Mouse (Mus musculus): ENCODE results near the gene Slc22a12. TPM values are rescaled to one million over a fixed set of nuclear protein-coding genes. Genes with fewer than 3 reads are reported as not detected.

Gene Slc22a12
- polyA plus RNA-seq, 1 experiment from 2014 or later = not detected

DNA sequence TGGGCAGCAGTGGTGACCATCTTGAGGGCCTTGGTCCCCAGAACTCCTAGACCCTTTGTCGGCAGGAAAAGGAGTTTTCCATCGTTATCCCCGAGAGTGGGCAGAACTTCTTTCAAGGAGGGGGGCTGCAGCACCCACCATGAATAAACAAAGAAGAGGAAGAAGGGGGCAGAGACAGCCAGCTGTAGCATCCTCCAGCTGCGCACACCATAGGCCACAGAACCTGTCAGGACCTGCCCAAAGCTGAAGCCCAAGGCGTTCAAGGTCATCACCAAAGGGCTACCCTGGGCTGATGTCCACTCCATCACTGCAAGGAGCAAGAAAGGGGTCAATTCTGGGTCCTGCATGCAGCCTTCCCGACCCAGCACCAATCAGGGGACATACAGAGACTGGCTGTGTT is 2.6 kb downstream of the Slc22a12 start:
- no peak for TF ChIP-seq CTCF (IDR thresholded peaks at IDR 0.05)
- ATAC-seq (no peak), DNase-seq (ENCODE audit: low read depth, low spot score) (no peak)
- POLR2A ChIA-PET = no interaction called here
- CTCF ChIA-PET = no interaction called here
- in situ Hi-C loops (cut with MboI; ENCODE audit: low pct_unique_long_range_greater_than_20kb) = no loop called here
- peaks cover 44% of the 10 kb centered on the region for H3K27me3 ChIP-seq

DNA sequence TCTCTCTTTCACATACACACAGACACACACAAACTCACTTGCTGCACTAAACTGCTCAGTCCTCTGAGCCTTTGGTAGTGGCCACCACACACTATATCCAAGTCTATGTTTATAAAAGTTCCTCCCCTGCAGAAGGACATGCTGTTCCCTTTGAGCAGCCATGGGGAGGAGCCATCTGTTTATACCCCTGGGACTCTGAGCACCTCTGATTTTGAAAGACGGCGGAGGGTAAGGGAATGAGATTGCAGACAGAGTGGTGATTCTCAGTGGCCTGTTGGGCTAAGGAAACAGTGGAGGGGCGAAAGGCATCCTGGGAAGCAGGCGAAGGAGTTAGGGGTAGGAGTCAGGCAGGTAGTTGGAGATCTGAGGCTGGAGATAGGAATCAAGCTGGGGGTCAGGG is 3.2 kb downstream of the Slc22a12 start:
- in situ Hi-C loops (cut with MboI; ENCODE audit: low pct_unique_long_range_greater_than_20kb) = no loop called here
- ChIA-PET CTCF (no interaction called here), POLR2A (no interaction called here)
- no peak for DNase-seq (ENCODE audit: low read depth, low spot score)
- H3K27me3 ChIP-seq = peaks cover 44% of the 10 kb centered on the region
- no peak for TF ChIP-seq CTCF (IDR thresholded peaks at IDR 0.05)
- no peak for ATAC-seq

DNA sequence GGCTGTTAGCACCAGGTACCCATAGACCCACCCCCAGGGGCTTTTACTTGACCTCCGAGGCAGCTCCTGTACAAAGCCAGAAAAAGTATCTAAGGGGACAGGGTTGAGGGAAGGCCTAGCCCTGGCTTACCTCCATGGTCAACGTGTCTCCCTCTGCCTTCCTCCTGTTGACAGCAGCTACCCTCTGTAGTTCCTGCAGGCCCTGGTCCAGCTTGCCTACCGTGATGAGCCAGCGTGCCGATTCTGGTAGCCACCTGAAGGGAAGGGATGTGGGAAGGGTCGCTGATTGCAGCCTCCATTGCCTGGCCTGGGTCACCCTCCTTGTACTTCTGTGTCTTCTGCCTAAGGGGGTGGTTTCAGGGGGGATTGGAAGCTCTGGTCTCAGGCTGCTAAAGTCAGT is 4.3 kb downstream of the Slc22a12 start:
- ATAC-seq (no peak), DNase-seq (ENCODE audit: low read depth, low spot score) (no peak)
- in situ Hi-C loops (cut with MboI; ENCODE audit: low pct_unique_long_range_greater_than_20kb) = no loop called here
- POLR2A ChIA-PET = no interaction called here
- no peak for TF ChIP-seq CTCF (IDR thresholded peaks at IDR 0.05)
- CTCF ChIA-PET = no interaction called here
- H3K27me3 ChIP-seq = peaks cover 47% of the 10 kb centered on the region

DNA sequence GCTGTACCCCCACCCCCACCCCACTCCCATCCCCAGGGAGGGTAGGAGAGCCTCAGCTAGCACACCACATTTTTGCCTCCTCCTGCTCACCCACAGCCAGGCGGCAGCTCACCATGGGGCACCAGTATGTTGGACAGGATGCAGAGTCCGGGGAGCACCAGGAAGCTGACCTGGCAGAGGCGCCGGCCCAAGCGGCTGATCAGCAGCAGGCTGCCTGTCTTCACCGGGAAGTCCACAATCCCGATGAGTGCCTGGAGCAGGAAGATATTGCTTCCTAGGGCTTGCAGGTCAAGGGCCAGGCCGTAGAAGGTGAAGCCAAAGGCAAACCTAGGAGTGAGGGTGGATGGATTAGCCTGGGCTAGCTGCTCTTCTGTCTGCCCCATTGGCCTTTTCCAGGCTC is 5.3 kb downstream of the Slc22a12 start:
- ATAC-seq (no peak), DNase-seq (ENCODE audit: low read depth, low spot score) (no peak)
- H3K27me3 ChIP-seq = peaks cover 49% of the 10 kb centered on the region
- in situ Hi-C loops (cut with MboI; ENCODE audit: low pct_unique_long_range_greater_than_20kb) = no loop called here
- POLR2A ChIA-PET = no interaction called here
- no peak for TF ChIP-seq CTCF (IDR thresholded peaks at IDR 0.05)
- CTCF ChIA-PET = no interaction called here

DNA sequence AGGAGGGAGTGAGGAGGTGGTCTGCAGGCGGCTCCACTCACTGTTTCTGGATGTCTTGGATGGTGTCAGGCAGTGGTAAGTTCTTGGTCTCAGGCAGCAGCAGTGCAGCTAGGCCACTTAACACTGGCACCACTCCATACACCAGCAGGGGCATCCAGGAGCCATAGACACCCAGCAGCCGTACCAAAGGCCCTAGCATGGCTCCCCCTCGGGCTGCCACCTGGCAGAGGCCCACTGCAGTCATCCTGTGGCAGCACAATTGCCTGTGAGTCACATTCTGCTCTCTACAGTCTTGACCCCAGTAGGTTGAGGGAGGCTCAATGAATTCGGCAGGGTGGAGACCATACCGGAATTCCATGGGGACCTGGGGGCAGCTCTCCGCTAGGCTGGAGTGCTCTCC is 6.1 kb downstream of the Slc22a12 start:
- no peak for TF ChIP-seq CTCF (IDR thresholded peaks at IDR 0.05)
- no peak for ATAC-seq
- in situ Hi-C loops (cut with MboI; ENCODE audit: low pct_unique_long_range_greater_than_20kb) = no loop called here
- ChIA-PET POLR2A (no interaction called here), CTCF (no interaction called here)
- no peak for DNase-seq (ENCODE audit: low read depth, low spot score)
- H3K27me3 ChIP-seq = peaks cover 48% of the 10 kb centered on the region

DNA sequence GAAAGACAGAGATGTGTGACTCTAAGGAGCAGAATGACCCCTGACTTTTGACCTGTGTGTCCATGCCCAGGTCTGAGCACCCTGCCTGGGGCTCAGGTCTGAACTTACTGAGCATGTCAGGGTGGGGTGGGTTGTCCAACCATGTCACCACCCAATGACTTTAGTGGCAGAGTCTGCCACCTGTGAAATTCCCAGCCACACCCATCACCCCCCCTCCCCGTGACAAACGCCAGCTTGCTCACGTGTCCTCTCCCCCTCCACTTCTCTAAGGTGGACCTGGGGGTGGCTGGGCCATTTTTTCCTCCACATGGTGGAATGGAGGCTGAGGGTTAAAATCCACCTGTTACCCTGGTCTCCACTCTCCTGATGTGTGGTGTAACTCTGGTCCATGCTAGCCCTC is 6.6 kb downstream of the Slc22a12 start:
- TF ChIP-seq CTCF (IDR thresholded peaks at IDR 0.05) = no peak
- in situ Hi-C loops (cut with MboI; ENCODE audit: low pct_unique_long_range_greater_than_20kb) = no loop called here
- CTCF ChIA-PET = no interaction called here
- POLR2A ChIA-PET = interaction anchor here (0.7 kb wide), 1 partner anchor 20 kb away, joined by 6 read pairs; no protein-coding TSS in a partner anchor
- no peak for DNase-seq (ENCODE audit: low read depth, low spot score)
- peaks cover 48% of the 10 kb centered on the region for H3K27me3 ChIP-seq
- no peak for ATAC-seq

DNA sequence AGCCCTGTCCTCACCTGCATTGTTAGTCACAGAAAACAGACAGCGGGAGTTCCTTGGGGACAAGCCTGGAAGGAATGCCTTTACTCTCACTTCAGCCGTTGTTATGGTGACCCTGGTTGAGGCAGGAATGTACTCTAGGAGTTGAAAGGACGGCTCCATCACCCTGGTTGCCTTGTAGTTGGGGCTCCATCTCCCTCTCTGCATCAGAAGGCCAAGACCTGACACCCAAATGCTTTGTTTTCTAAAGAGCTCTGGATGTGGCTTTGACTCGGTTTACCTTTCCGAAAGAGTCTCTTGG is 8.8 kb downstream of the Slc22a12 start:
- ChIA-PET CTCF (no interaction called here), POLR2A (interaction anchor here (0.6 kb wide), 1 partner anchor 404 kb away, joined by 4 read pairs; no protein-coding TSS in a partner anchor)
- peaks cover 41% of the 10 kb centered on the region for H3K27me3 ChIP-seq
- no peak for TF ChIP-seq CTCF (IDR thresholded peaks at IDR 0.05)
- ATAC-seq = no peak
- in situ Hi-C loops (cut with MboI; ENCODE audit: low pct_unique_long_range_greater_than_20kb) = no loop called here
- DNase-seq (ENCODE audit: low read depth, low spot score) = no peak

DNA sequence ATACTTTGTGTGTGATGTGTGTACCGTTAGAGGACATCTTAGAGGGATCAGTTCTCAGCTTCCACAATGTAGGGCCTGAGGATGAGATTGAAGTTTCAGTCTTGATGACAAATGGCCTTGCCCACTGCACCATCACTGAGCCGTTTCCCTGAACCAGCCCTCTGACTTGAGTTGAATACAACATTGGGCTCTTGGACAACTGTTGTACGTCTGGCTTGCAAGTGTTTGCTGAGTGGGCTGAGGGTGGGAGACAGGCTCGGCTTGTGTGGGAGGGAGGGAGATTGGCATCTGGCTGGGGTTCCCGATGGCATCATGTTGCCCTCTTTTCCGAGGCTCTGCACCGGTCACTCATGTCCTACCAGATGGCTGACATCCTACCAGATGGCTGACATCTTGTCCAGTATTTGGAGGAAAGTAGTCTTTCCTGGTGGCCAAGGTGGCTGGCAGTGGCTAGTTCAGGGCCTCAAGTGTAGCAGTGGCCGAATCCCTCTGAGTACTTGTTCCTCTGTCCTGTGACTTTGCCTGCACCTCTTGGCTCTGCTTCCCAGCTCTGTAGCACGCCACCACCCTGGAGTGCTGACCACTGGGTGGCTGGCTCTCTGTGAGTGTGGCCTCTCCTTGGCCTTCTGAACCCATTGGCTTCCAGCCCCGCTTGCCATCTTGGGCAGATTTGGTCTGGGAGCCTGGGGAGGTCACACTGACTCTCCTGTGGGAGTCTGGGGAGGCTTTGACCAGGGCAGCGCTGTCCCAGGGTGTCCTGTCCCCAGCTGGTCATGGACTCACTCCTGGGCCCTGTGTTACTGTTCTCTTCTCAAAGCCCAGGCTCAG is 9.3 kb downstream of the Slc22a12 start:
- POLR2A ChIA-PET = no interaction called here
- DNase-seq (ENCODE audit: low read depth, low spot score) = no peak
- H3K27me3 ChIP-seq = peaks cover 41% of the 10 kb centered on the region
- CTCF ChIA-PET = no interaction called here
- no peak for ATAC-seq
- in situ Hi-C loops (cut with MboI; ENCODE audit: low pct_unique_long_range_greater_than_20kb) = no loop called here
- TF ChIP-seq CTCF (IDR thresholded peaks at IDR 0.05) = no peak

DNA sequence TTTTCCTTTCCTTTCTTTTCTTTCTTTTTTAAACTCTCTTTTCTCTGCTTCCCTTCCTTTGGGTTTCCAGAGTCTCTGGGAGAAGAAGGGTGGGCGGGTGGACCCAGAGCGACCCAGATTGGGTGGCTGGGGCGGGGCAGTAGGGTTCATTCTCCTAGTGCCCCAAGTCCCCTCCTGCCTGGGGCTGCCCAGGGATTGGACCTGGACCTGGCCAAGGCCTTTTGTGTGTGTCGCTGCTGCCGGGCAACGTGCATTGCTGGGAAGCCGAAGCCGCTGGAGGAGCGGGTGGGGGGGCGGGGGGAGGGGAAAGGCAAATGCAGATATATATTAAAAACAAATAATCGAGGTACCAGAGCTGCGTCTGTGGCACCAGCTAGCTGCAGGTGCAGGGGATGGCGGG is 10.2 kb downstream of the Slc22a12 start:
- ChIA-PET POLR2A (no interaction called here), CTCF (no interaction called here)
- ATAC-seq (no peak), DNase-seq (ENCODE audit: low read depth, low spot score) (no peak)
- no peak for TF ChIP-seq CTCF (IDR thresholded peaks at IDR 0.05)
- in situ Hi-C loops (cut with MboI; ENCODE audit: low pct_unique_long_range_greater_than_20kb) = no loop called here
- H3K27me3 ChIP-seq = peaks cover 33% of the 10 kb centered on the region

DNA sequence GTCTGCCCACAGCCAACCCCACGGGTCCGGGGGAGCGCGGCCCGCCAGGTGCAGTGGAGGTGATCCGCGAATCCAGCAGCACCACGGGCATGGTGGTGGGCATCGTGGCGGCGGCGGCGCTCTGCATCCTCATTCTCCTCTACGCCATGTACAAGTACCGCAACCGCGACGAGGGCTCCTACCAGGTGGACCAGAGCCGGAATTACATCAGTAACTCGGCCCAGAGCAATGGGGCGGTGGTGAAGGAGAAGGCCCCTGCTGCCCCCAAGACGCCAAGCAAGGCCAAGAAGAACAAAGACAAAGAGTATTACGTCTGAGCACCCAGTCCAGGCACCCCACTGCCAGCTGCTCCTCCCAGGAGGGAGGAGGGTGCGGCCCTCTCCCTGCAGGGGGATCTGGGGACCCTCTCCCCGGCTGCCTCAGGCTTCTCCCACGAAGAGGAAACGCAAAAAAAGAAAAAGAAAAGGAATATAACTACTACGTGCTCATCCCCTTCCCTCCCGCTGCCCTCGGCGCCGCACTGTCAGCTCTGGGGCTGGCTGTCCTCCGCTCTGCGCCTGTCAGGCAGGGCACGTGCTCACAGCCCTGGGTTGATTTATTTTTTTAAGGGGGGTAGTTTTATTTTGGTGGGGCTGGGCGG is 10.9 kb downstream of the Slc22a12 start:
- in situ Hi-C loops (cut with MboI; ENCODE audit: low pct_unique_long_range_greater_than_20kb) = no loop called here
- ChIA-PET CTCF (no interaction called here), POLR2A (no interaction called here)
- DNase-seq (ENCODE audit: low read depth, low spot score) (no peak), ATAC-seq (no peak)
- peaks cover 28% of the 10 kb centered on the region for H3K27me3 ChIP-seq
- TF ChIP-seq CTCF (IDR thresholded peaks at IDR 0.05) = no peak

DNA sequence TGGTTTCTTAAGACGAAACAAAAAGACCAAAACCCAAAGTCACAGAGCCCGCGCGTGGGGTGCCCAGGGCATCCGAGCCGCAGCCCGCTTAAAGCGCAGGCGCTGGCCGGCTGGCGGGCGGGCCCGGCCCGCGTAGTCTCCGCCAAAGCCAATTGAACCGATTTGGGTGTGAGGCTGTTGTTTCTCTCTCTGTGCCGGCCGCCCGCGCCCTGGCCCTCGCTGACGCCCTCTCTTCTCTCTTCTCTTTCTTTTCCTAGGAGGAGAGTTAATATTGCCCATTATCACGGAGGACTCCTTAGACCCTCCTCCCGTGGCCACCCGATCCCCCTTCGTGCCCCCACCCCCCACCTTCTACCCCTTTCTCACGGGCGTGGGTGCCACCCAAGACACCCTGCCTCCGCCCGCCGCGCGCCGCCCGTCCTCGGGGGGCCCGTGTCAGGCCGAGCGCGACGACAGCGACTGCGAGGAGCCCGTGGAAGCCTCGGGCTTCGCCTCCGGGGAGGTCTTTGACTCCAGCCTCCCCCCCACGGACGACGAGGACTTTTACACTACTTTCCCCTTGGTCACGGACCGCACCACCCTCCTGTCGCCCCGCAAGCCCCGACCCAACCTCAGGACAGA is 11.7 kb downstream of the Slc22a12 start:
- POLR2A ChIA-PET = no interaction called here
- ATAC-seq = no peak
- in situ Hi-C loops (cut with MboI; ENCODE audit: low pct_unique_long_range_greater_than_20kb) = no loop called here
- no peak for DNase-seq (ENCODE audit: low read depth, low spot score)
- CTCF ChIA-PET = no interaction called here
- TF ChIP-seq CTCF (IDR thresholded peaks at IDR 0.05) = no peak
- H3K27me3 ChIP-seq = peaks cover 24% of the 10 kb centered on the region
